ENCODE assay signal across 14 mouse cellular contexts in the genomic region with DNA sequence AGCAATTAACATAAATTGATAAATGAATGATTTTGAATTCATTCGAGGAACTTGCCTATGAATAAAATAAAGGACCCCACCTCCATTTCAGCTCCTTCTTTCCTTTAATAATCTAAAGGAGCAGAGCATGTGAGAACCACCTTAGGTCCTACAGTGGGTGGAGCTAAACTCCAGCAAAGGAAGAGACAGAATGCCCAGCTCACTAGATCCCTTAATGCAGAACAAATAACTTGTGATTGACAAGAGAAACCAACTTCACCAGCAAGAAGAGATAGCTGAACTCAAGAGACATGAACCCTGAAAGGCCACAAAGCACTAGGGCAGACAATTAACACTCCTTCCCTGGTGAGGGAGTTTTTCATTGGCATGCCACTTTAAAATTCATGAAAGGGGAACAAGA. TPM values are rescaled to one million over a fixed set of nuclear protein-coding genes. Genes with fewer than 3 reads are reported as not detected.
DNase-seq lines count a peak whose midpoint lies in the region; ATAC-seq lines count a peak whose summit lies in the region.
"Had no signal": no experiment of that assay in that cellular context is flagged by ENCODE, and none has a peak within 500 bp of the region (broad histone marks: within the 10 kb centered on the region; RNA-seq: fewer than 3 reads in every experiment).

No protein-coding gene starts in this region.

- no peak overlapping the region for H3K4me3 ChIP-seq in hindbrain, embryonic 11.5 days (ENCODE audit: low read depth, low read length)
- H3K4me3 ChIP-seq in midbrain, embryonic 14.5 days (replicated peaks; ENCODE audit: low read depth, low read length): no peak overlapping the region
- H3K4me3 ChIP-seq: embryonic facial prominence, embryonic 12.5 days; heart, embryonic 13.5 days; kidney, embryonic 15.5 days; limb, embryonic 15.5 days had no signal

- no peak overlapping the region for H3K9ac ChIP-seq in hindbrain, embryonic 11.5 days (ENCODE audit: low read depth, low read length)
- no peak overlapping the region for H3K9ac ChIP-seq in midbrain, embryonic 14.5 days (replicated peaks; ENCODE audit: low read length)
- H3K9ac ChIP-seq: embryonic facial prominence, embryonic 12.5 days; heart, embryonic 13.5 days; kidney, embryonic 15.5 days; limb, embryonic 15.5 days had no signal

- peak; percentile 81 for ATAC-seq in hindbrain, embryonic 11.5 days (ENCODE audit: low FRiP score)
- peak; percentile 71 for ATAC-seq in midbrain, embryonic 14.5 days (ENCODE audit: low FRiP score, low TSS enrichment)
- ATAC-seq: activated CD4-positive, CD25-positive, alpha-beta regulatory T cell, adult 4 months had no signal

- no peaks in the 10 kb centered on the region for H3K36me3 ChIP-seq in hindbrain, embryonic 11.5 days (ENCODE audit: control insufficient read depth, insufficient read depth, low read length)
- H3K36me3 ChIP-seq in midbrain, embryonic 14.5 days (ENCODE audit: control insufficient read depth, insufficient read depth, low read length): peaks cover 6% of the 10 kb centered on the region; the same call in 1 of the 2 replicates

- H3K27me3 ChIP-seq in hindbrain, embryonic 11.5 days (ENCODE audit: control insufficient read depth, insufficient read depth, low read length): no peaks in the 10 kb centered on the region
- no peaks in the 10 kb centered on the region for H3K27me3 ChIP-seq in midbrain, embryonic 14.5 days (ENCODE audit: control insufficient read depth, insufficient read depth, low read length)
- H3K27me3 ChIP-seq: embryonic facial prominence, embryonic 12.5 days; kidney, embryonic 15.5 days; limb, embryonic 15.5 days had no signal

- peak overlapping the region; percentile 75 for H3K27ac ChIP-seq in hindbrain, embryonic 11.5 days (ENCODE audit: low read depth, low read length)
- peak overlapping the region; percentile 15; the same call in 1 of the 2 replicates for H3K27ac ChIP-seq in midbrain, embryonic 14.5 days (replicated peaks; ENCODE audit: low read depth, low read length)
- H3K27ac ChIP-seq: heart, embryonic 13.5 days; kidney, embryonic 15.5 days; limb, embryonic 15.5 days had no signal

- WGBS in hindbrain, embryonic 11.5 days: 4% methylated on average over 1 of the region's 1 CpGs
- WGBS in midbrain, embryonic 14.5 days: 0% methylated on average over 1 of the region's 1 CpGs

- no peak overlapping the region for H3K4me2 ChIP-seq in hindbrain, embryonic 11.5 days (replicated peaks; ENCODE audit: low read depth, low read length)
- no peak overlapping the region; the same call in 1 of the 2 replicates for H3K4me2 ChIP-seq in midbrain, embryonic 14.5 days (ENCODE audit: low read length)
- H3K4me2 ChIP-seq: embryonic facial prominence, embryonic 12.5 days; heart, embryonic 13.5 days; kidney, embryonic 15.5 days; limb, embryonic 15.5 days had no signal

- H3K9me3 ChIP-seq in hindbrain, embryonic 11.5 days (ENCODE audit: control insufficient read depth, low read length): no peaks in the 10 kb centered on the region
- H3K9me3 ChIP-seq in midbrain, embryonic 14.5 days (ENCODE audit: control insufficient read depth, low read length): no peaks in the 10 kb centered on the region
- H3K9me3 ChIP-seq: embryonic facial prominence, embryonic 12.5 days; heart, embryonic 13.5 days; kidney, embryonic 15.5 days; limb, embryonic 15.5 days had no signal

- DNase-seq in R1 (ENCODE audit: low read depth, low spot score): peak; percentile 51
- DNase-seq in embryo, embryonic 10.5 days (ENCODE audit: low spot score): peak; percentile 58
- peak; percentile 28 for DNase-seq in hindbrain, embryonic 11.5 days (ENCODE audit: low spot score)
- no peak for DNase-seq in midbrain, embryonic 14.5 days
- no peak for DNase-seq in kidney, adult 8-10 months
- DNase-seq in natural killer cell, adult 2 months (ENCODE audit: low spot score in 2 of 2): no peak
- no peak for DNase-seq in urinary bladder, postnatal 10 days (ENCODE audit: low spot score)
- DNase-seq: cerebellum, adult 18-20 months; lung, adult 2 months had no signal

- H3K4me1 ChIP-seq in hindbrain, embryonic 11.5 days (replicated peaks; ENCODE audit: control insufficient read depth, insufficient read depth, low read length): peaks cover 2% of the 10 kb centered on the region; the same call in 1 of the 2 replicates
- peaks cover 38% of the 10 kb centered on the region for H3K4me1 ChIP-seq in midbrain, embryonic 14.5 days (ENCODE audit: control insufficient read depth, insufficient read depth, low read length)
- H3K4me1 ChIP-seq: limb, embryonic 15.5 days had no signal

RNA-seq across cellular contexts. Expression of gene Tle1, which starts 32.5 kb away (rescaled TPM):
- polyA plus RNA-seq in hindbrain, embryonic 11.5 days (2014; fragmentation: Nextera tagmentation; extraction: Ambion mirVana): 43.8 and 44.1 TPM in 2 replicates
- polyA plus RNA-seq in midbrain, embryonic 14.5 days (2014; fragmentation: Nextera tagmentation; extraction: Ambion mirVana): 43.5 and 51.0 TPM in 2 replicates

Comparison
In these comparisons a context has a peak if more than half of its experiments do, and no peak if none do; other contexts are left out.
1. DNase-seq: peak in R1 (single experiment), embryo, embryonic 10.5 days (single experiment) and hindbrain, embryonic 11.5 days (single experiment); none in midbrain, embryonic 14.5 days (single experiment), kidney, adult 8-10 months (0 of 2), natural killer cell, adult 2 months (0 of 2) and urinary bladder, postnatal 10 days (single experiment).